Mouse (Mus musculus) heart, embryonic 15.5 days (tissue): Measurements from ENCODE around the gene Krt13. TPM values are rescaled to one million over a fixed set of nuclear protein-coding genes. Genes with fewer than 3 reads are reported as not detected.
A peak's percentile ranks its signal among the peaks of the same experiment; 100 is the strongest.

Source experiments
- ATAC-seq: fragments of 200-750 bp; cut with Nextera tagmentation; replicated peaks from 2 replicates; pipeline ENCODE4 v1.8.0; 2017; ENCODE audit warnings: low read depth, moderate TSS enrichment; ENCODE audit not compliant: insufficient number of reproducible peaks, insufficient read depth, low FRiP score
- H3K27ac ChIP-seq: fragments of 300-500 bp; sonication (generic); 2 replicates; pipeline ENCODE4 v1.5.1; 2015; ENCODE audit warnings: mild to moderate bottlenecking, inconsistent platforms
- H3K27me3 ChIP-seq: fragments of 300-500 bp; sonication (generic); 2 replicates; pipeline ENCODE4 v1.6.1; 2015; ENCODE audit warnings: inconsistent platforms
- H3K36me3 ChIP-seq: fragments of 300-500 bp; sonication (generic); 2 replicates; pipeline ENCODE4 v1.6.1; 2015; ENCODE audit warnings: mild to moderate bottlenecking, inconsistent platforms
- H3K4me1 ChIP-seq: fragments of 300-500 bp; sonication (generic); replicated peaks from 2 replicates; pipeline ENCODE4 v1.6.1; 2015; ENCODE audit warnings: inconsistent platforms
- H3K4me2 ChIP-seq: fragments of 300-500 bp; sonication (generic); 2 replicates; pipeline ENCODE4 v1.6.1; 2015; ENCODE audit warnings: inconsistent platforms, mild to moderate bottlenecking, moderate library complexity
- H3K4me3 ChIP-seq: fragments of 300-500 bp; sonication (generic); 2 replicates; pipeline ENCODE4 v1.5.1; 2015; ENCODE audit warnings: mild to moderate bottlenecking, inconsistent platforms
- H3K9ac ChIP-seq: fragments of 300-500 bp; sonication (generic); 2 replicates; pipeline ENCODE4 v1.6.1; 2015; ENCODE audit warnings: mild to moderate bottlenecking, inconsistent platforms
- H3K9me3 ChIP-seq: fragments of 300-500 bp; sonication (generic); replicated peaks from 2 replicates; pipeline ENCODE4 v1.6.1; 2016; ENCODE audit warnings: inconsistent platforms
- WGBS: fragments of 180-500 bp; shearing (Covaris S2); methylation state at CpG from one replicate; pipeline ENCODE4 v1.1.7; 2015; ENCODE audit warnings: mixed read lengths; 5-methylcytosine and 5-hydroxymethylcytosine counted together
- polyA plus RNA-seq: library from polyadenylated mRNA; unstranded; fragments of >200 nt; fragmentation: Nextera tagmentation; extraction: Ambion mirVana; gene quantifications from 2 replicates; pipeline ENCODE4 v1.2.1, GENCODE M21; 2015

Krt13 gene
- polyA plus RNA-seq, result 0.45 and 0.62 TPM in 2 replicates

DNA sequence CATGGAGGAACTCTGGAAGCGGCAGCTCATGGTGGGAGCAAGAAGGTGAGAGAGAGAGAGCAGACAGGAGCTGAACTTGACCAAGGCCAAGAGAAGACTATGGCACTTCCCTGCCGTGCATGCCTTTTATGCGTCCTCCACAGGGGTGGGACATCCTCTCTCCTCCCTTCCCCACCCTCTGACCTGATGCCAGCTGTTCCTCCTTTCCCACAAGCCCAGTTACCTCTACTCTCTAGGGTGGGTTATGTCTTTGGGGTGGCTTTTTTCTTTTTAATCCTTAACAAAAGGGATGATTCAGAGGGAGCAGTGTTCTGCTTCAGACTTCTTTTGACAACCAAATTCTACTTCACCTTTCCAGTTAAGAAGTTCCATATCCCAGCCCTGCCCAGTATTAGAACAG, at the start of gene Krt13:
Gene Krt13, minus strand, starts transcription at position 101 of the 400 bp plus-strand sequence.
- H3K4me3 ChIP-seq, result no peak within 1 kb of the TSS
- 0 out of 2 replicates have a peak, but pooled peaks cover 4% of the 10 kb centered on the region for H3K4me1 ChIP-seq
- H3K27ac ChIP-seq, result no peak within 1 kb of the TSS
- no peak within 1 kb of the TSS for H3K4me2 ChIP-seq
- no peaks in the 10 kb centered on the region for H3K27me3 ChIP-seq
- H3K9ac ChIP-seq, result no peak within 1 kb of the TSS
- no peaks in the 10 kb centered on the region for H3K36me3 ChIP-seq
- no peak for ATAC-seq
- WGBS, result 76% methylated on average over 3 of the region's 3 CpGs
- no peaks in the 10 kb centered on the region for H3K9me3 ChIP-seq

DNA sequence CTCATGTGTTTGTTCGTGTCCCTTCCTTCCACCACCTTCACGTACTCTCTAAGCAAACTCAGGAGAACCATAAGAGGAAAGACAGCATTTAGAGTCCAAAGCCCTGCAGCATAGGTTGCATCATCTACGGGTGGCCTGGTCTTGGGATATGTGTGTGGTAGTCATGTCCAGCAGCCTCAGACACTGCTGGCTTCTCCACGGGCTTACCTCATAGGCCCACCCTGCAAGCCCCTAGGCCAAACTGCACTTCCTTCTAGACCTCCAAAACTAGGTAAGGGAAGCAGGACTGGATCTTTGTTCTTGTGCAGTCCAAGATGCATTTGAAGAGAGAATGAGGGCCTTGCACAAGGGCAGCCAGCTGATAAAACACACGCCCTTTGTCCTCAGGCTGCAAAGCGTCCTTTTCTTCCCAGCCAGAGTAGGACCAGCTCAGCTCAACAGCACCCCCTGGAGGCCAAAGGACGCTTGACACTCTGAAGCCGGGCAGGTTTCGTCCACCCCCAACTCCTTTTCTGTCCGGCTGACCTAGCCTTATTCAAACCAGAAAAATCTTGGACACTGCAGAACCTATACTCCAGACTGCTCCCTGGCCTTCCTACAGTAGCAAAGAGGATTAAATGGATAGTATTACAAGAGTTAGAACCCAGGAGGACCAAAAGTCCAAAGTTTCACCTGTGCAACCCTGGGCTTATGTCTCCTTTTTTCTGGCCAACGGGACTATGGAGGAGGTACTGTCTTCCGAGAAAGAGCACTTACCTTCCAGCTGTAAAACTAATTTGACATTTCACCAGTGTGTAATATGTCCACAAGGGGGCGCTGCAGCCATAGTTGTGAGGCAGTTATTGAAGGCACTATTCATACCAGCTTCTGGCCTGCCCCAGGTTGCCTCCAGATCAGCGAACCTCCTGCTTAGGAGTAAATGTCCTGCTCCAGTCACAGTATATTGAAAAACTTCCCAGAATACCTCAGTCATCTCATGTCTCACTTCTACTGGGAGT, 47.7 kb upstream of the Krt13 start:
- H3K4me3 ChIP-seq, result no peak overlapping the region
- peak overlapping the region; percentile 34; the same call in 1 of the 2 replicates for H3K27ac ChIP-seq
- no peak overlapping the region for H3K9ac ChIP-seq
- ATAC-seq, result no peak
- no peaks in the 10 kb centered on the region for H3K9me3 ChIP-seq
- no peaks in the 10 kb centered on the region for H3K36me3 ChIP-seq
- peaks cover 17% of the 10 kb centered on the region for H3K4me1 ChIP-seq
- H3K4me2 ChIP-seq, result peak overlapping the region; percentile 30; the same call in 1 of the 2 replicates
- no peaks in the 10 kb centered on the region for H3K27me3 ChIP-seq
- 25% methylated on average over 14 of the region's 14 CpGs for WGBS

DNA sequence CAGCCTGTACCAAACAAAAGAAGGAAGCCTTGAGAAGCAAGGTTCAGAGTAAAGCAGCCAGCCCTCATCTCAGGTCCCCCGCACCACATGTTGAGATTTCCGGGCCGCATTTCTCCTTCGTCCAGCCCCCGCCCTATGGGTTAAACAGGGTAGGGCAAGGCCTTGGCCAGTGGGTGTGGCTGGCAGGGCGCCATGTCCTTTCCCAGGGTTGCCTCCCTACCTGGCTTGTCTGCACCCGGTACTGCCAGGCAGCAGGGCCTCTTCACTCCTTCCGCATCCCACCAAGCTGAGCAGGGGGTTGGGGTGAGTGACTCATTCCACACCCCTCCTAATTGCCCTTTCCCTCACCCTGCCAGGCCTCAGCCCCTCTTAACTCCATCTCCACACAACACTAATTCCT, 46.7 kb upstream of the Krt13 start:
- peak; percentile 36; the same call in 1 of the 2 replicates for ATAC-seq
- H3K36me3 ChIP-seq, result no peaks in the 10 kb centered on the region
- no peaks in the 10 kb centered on the region for H3K27me3 ChIP-seq
- H3K4me3 ChIP-seq, result no peak overlapping the region
- peaks cover 17% of the 10 kb centered on the region for H3K4me1 ChIP-seq
- H3K9me3 ChIP-seq, result no peaks in the 10 kb centered on the region
- H3K27ac ChIP-seq, result 0 out of 2 replicates have a peak overlapping the region, but pooled peaks have one; percentile 16
- no peak overlapping the region for H3K9ac ChIP-seq
- 47% methylated on average over 8 of the region's 8 CpGs for WGBS
- H3K4me2 ChIP-seq, result no peak overlapping the region

DNA sequence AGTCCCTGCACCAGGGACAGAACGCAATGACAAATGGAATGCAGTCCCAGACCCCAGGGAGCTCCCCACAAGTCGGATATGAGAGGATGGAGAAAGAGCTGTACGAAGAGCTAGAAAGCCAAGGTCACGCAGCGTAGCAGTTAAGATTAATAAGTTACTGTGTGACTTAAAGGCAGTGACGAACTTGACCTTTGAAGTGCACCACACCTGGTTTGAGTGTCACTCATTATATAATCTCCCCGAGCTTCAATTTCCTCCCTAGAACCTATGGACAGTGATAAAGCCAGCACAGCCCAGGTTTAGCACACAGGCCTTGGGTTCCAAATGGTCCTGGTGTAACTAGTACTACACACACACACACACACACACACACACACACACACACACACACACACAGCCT, 43.0 kb upstream of the Krt13 start:
- 56% methylated on average over 7 of the region's 7 CpGs for WGBS
- Histone ChIP-seq H3K4me2 (no peak overlapping the region), H3K4me1 (peaks cover 16% of the 10 kb centered on the region), H3K9me3 (no peaks in the 10 kb centered on the region), H3K9ac (no peak overlapping the region), H3K4me3 (no peak overlapping the region), H3K27ac (no peak overlapping the region), H3K27me3 (no peaks in the 10 kb centered on the region), H3K36me3 (no peaks in the 10 kb centered on the region)
- ATAC-seq, result no peak

DNA sequence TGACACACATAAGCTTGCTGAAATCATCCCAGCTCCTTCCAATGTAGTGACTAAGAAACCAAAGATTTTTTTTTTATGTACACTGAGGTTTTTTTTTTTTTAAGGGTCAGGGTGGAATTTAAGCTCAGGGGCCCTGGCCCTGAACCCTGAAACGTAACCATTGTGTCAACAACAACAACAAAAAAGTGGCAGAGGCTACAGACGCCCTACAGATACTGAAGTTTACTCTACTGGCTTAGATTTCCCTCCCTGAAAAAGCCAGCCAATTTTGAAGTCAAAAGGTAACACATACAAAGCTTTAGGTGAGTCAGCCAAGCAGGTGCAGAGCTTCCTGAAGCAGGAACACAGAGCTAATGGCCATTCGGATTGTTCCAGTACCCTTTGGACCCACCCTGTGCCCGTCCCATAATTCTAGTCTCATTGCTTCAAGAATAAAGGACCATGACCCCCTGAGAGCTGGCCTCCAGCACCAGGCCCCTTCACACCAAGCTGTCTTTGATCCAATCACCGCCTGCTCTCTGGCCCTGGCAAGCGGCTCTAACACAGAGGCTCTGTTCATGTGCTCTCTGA, 36.6 kb upstream of the Krt13 start:
- 68% methylated on average over 6 of the region's 6 CpGs for WGBS
- H3K9me3 ChIP-seq, result no peaks in the 10 kb centered on the region
- H3K4me1 ChIP-seq, result no peaks in the 10 kb centered on the region
- no peak overlapping the region for H3K4me3 ChIP-seq
- no peaks in the 10 kb centered on the region for H3K36me3 ChIP-seq
- H3K4me2 ChIP-seq, result no peak overlapping the region
- H3K27me3 ChIP-seq, result no peaks in the 10 kb centered on the region
- no peak overlapping the region for H3K27ac ChIP-seq
- ATAC-seq, result no peak
- H3K9ac ChIP-seq, result no peak overlapping the region

DNA sequence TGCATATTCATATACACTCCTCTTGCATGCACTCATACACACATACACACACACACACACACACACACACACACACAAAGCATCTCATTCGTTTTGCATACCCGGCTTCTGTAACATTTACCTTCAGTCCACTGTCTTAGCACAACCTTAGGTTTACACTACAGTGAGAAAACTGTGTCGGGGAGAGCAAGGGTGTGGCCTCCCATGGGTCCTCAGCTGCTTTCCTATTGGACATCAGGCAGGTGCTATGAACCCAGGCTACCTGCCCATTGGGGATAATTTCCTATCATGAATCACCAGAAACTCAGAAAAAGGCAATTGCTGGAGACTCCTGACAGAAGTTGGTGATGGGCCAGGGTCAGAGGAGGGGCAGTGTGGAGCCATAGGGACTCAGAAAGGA, 36.0 kb upstream of the Krt13 start:
- no peak for ATAC-seq
- H3K4me1 ChIP-seq, result no peaks in the 10 kb centered on the region
- no peak overlapping the region for H3K9ac ChIP-seq
- H3K9me3 ChIP-seq, result no peaks in the 10 kb centered on the region
- WGBS, result 76% methylated on average over 3 of the region's 3 CpGs
- no peaks in the 10 kb centered on the region for H3K36me3 ChIP-seq
- no peak overlapping the region for H3K4me2 ChIP-seq
- no peak overlapping the region for H3K27ac ChIP-seq
- no peak overlapping the region for H3K4me3 ChIP-seq
- no peaks in the 10 kb centered on the region for H3K27me3 ChIP-seq

DNA sequence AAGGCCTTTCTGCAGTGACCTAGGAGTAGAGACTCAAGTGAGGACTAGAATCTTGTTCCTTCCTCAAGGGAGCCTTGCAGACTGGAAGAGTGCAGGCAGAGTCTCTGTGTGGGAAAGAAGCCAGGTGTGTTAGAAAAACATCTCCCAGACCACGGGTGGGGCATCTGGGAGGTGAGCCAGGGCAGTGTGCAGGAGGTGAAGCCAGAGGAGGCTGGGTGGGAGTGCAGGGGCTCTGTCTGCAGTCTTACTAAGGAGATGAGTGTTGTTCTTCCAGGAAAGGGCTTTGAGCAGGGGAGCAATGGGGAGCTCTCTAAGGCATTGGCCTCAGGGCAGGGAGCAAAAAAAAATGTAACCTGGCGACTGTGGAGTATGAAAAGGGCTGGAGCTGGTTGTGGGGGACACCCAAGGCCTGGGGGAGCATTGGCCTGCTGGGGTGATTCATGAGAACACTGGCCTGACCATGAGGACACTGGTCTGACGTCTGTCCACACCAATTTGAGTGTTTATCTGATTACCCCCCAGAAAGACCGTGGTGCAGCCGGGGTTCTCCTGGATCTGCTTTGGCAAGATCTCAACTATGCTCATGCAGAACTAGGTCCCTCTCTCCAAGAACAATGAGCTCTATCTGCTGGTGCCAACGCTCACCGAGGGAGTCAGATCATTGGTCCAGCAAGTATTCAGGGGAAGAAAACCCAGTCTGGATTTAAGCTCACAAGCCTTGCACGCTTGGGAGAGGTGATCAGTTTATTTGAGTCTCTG, 34.3 kb upstream of the Krt13 start:
- no peak overlapping the region for H3K27ac ChIP-seq
- H3K4me3 ChIP-seq, result no peak overlapping the region
- H3K36me3 ChIP-seq, result no peaks in the 10 kb centered on the region
- no peaks in the 10 kb centered on the region for H3K27me3 ChIP-seq
- no peak overlapping the region for H3K9ac ChIP-seq
- no peak for ATAC-seq
- H3K4me1 ChIP-seq, result no peaks in the 10 kb centered on the region
- no peaks in the 10 kb centered on the region for H3K9me3 ChIP-seq
- H3K4me2 ChIP-seq, result no peak overlapping the region
- WGBS, result 42% methylated on average over 8 of the region's 8 CpGs

DNA sequence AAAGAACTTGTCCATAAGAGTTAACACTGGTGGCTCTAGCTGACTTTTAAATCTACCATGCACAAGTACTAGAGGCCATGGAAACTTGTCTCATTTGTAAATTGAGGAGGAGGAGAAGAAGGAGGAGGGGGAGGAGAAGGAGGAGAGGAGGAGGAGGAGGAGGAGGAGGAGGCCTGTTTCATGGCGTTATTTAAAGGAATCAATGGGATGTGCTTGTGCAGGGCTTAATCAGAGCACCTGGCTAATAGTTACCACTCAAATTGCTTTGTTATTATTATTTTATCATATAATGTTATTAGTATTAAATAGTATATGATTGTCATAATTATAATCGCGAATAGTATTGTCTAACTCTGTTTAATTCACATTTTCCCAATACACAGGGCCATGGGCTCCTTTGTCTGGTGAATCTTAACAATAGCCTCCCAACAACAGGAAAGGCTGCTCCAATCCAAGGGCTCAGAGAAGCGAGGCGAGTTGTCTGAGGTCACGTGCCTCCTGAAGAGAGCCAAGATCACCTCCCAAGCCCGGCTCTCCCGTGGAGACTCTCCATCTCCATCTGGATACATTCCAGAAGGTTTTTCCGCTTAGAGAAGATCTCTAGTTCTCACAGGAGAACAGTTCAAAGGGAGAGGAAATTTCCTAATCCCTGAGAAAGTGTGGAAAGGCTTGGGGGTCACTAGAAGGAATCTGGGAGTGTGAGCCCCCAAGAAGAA, 27.4 kb upstream of the Krt13 start, which contains the start of gene Krt19:
Gene Krt19, minus strand, starts transcription at position 51 of the 716 bp plus-strand sequence.
- Histone ChIP-seq H3K4me3 (no peak within 1 kb of the TSS), H3K27me3 (peaks cover 21% of the 10 kb centered on the region), H3K4me1 (peaks cover 27% of the 10 kb centered on the region), H3K9ac (no peak within 1 kb of the TSS), H3K4me2 (no peak within 1 kb of the TSS), H3K9me3 (no peaks in the 10 kb centered on the region), H3K36me3 (no peaks in the 10 kb centered on the region), H3K27ac (no peak within 1 kb of the TSS)
- 37% methylated on average over 9 of the region's 9 CpGs for WGBS
- ATAC-seq, result no peak

DNA sequence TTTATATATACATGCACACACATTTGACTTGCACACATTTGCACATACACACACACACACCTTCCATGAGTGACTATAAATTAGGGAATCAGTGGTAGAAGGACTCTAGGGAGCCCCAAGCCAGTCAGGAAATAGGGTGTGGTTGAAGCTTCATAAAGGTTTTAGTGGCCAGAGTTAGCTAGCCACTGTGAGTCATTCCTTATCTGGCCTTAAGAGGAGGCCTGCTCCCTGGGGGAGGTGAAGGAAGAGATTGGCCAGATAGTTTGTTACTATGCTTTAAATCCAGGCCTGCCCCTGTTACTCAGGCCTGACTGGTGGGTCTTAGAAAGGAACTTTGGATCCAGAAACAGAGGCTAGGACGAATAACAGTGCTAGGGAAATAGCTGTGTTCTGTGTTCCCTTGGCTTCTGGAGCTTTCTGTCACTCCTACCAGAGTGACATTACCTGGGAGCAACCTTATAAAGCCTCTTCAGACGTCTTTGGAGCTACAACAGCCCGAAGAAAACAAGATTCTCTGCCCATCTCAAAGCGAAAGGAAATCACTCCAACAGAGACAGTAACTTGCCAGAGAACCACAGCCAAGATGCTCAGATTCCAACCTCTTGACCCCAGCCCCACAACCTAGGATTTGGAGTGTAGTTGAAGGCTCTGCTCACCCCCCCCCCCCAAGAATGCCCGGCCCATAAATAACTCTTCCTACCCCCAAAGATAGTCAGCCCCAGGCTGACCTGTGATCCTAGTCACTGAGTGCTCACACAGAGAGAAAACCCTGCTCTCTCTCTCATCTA, 26.4 kb upstream of the Krt13 start:
- H3K9me3 ChIP-seq, result no peaks in the 10 kb centered on the region
- H3K4me1 ChIP-seq, result peaks cover 27% of the 10 kb centered on the region
- no peak overlapping the region for H3K4me3 ChIP-seq
- no peaks in the 10 kb centered on the region for H3K36me3 ChIP-seq
- H3K9ac ChIP-seq, result no peak overlapping the region
- no peak overlapping the region for H3K4me2 ChIP-seq
- H3K27me3 ChIP-seq, result peaks cover 21% of the 10 kb centered on the region
- 50% methylated on average over 5 of the region's 5 CpGs for WGBS
- no peak overlapping the region for H3K27ac ChIP-seq
- no peak for ATAC-seq
